Mouse (Mus musculus): ENCODE results near the gene Aars2.

Aars2 gene

DNA sequence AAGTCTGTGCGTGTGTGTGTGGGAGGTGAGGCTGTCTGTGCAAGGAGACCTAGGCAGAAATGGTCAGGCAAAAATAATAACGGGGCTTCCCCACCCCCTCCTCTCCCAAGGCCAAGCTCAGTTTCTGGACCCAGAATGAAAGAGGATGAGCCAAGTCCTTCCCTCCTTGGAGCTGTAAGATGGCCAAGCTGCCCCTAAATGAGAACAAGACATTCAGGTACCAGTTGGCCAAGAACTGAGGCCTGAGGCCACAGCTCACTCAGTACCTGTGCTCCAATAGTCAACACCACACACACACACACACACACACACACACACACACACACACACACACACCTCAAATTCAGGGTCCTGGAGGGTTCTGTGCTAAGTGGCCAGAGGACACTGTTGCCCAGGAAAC, 36.1 kb downstream of the Aars2 start:
- no peak for DNase-seq (ENCODE audit: low spot score in 2 of 2)

DNA sequence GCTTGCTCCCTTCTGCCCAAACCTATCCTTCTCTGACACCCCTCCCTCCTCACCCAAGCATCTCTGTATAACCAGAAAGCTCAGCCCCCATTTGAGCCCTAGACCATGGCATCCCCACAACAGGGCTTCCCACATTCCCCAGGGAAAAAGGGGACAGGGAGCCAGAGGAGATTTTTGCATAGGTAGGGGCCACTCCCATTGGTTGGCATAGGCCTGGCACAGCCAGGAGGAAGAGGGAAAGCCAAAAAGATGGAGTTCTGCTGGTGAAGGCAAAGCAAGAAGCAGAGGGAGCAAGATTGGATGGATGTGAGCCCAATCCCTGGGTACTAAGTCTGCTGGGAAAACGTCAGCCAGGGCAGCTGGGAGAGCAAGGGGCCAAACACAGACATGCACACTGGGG, 36.5 kb downstream of the Aars2 start:
- no peak for DNase-seq (ENCODE audit: low spot score in 2 of 2)

DNA sequence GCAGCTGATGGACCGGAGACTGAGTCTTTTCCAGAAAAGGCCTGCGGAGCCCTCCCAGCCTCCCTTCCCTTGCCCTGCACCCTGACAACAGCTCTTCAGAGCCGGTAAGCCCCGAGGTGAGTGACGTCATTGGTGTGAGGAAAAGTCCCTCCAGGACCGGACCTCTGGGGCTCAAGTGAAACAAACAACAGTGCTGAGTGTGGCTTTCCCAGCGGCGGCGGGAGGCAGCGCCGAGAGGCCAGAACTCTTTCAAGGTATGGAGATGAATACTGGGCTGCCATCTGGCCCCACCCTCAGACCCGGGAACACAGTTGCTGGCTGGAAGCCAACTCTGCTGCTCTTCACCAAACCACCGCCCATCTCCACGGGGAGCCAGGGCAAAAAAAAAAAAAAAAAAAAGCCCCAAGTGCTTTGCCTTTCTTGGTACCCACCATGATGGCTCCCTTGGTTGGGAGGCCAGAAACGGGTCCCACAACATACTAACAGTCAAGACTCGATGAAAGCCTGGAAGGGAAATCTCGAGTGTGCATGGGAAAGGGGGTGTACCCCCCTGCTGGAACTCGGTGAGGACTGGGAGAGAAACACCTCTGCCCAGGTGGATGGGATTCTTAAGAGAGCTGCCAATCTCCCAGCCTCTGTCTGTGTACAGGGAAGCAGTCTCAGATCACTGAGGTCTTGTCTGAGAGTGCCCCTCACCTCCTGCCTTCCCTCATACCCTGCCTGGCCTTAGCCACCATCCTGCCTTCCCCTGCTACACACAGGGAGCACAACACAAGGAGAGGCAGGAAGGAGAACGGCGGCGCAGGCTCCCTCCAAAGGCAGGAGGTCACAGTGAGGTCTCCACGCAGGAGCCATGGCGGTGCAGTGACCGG, 37.6 kb downstream of the Aars2 start:
- DNase-seq (ENCODE audit: low spot score in 2 of 2): no peak

DNA sequence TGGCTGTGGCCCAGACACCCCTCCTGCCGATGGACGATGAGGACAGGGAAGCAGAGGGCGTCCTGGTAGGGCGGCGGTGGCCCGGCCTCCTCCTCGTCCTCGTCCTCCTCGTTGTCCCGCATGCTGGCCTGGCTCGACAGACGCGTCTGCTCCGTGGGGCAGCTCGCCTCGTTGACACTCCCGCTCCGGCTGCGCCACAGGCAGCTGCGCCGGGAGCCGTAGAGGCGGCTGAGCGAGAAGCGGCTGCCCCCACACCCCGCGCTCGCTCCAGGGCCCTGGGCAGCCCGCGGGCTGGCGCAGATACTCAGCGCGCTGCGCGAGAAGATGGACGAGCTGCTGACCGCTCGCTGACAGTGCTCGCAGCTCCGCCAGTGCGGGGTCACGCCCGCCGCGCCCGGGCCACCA, 38.2 kb downstream of the Aars2 start:
- DNase-seq (ENCODE audit: low spot score in 2 of 2): no peak

DNA sequence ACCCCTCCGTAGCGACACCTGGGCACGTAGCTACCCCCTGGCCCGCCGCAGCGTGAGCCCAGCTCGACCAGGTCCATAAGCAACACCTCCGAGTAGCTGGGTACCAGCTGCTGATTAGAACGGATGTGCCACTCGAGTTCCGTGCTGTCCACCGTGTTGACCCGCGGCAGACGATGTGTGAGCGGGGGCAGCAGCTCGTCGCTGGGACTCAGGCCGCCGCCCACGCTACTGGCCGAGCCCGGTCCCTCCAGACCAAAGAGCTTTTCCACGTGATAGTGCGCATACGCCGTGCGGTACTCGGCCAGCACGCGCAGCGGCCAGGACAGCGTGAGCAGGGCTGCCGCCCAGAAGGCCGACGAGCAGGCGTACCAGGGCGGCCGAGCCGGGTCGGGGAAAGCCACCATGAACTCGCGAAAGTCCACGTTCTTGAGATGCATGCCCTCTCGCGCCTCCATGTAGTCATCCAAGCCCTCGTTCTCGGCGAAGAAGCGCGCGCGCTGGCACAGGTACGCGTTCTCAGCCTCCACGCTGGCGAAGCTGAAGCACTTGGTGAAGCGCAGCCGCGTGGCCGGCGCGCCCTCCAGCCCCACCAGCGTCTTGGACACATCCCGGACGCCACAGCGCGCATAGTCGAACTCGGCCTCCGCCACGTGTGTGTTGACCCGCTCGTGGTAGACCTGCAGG, 38.8 kb downstream of the Aars2 start:
- no peak for DNase-seq (ENCODE audit: low spot score in 2 of 2)

DNA sequence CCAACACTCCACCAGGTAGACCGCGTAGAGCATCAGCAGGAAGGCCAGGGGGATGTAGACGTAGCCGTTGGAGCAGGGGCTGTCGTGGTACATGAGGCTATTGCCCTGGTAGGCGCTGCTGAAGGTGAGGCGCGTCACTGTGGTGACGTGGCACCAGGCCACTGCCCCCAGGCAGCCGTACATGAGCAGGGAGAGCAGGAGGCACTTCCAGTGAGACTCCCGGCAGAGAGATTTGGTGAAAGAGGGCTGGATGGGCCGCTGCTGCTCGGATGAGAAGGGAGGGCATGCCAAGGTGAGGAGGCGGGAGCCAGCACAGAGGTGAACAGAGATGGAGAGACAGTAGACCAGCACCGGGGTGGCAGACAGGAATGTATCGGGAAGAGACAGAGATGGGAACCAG, 40.3 kb downstream of the Aars2 start:
- DNase-seq (ENCODE audit: low spot score in 2 of 2): no peak

DNA sequence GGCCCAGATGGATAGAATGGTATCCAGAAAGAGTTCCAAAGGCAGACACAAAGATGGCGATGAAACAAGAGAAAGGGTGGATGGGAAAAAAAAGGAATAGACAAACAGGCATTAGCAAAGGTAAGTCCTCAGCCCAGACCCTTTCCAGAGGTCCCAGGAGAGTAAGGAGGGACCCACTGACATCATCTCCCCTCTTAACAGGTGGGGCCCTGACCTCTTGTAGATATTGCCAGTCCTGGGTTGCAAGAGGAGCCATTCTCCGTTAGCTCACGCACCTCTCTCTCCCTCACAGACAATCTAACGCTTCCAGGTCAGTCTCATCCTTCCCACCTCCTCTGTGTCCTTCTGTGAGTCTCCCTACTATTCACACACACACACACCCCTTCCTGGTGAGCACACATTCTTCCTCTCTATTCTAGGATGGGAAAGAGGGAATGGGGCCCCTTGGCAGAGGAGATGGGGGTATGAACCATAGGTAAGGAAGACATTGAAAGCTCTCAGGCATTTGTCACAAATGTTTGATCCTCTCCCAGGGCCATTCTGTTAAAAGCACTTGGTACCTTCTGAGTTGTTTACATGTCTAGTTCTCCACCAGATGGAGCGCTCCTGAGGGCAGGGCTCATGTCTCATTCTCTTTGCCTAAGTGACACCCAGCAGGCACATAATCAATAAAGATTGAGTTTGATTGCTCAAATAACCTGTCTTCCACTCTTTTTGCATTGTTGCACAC, 41.0 kb downstream of the Aars2 start:
- DNase-seq (ENCODE audit: low spot score in 2 of 2): no peak

DNA sequence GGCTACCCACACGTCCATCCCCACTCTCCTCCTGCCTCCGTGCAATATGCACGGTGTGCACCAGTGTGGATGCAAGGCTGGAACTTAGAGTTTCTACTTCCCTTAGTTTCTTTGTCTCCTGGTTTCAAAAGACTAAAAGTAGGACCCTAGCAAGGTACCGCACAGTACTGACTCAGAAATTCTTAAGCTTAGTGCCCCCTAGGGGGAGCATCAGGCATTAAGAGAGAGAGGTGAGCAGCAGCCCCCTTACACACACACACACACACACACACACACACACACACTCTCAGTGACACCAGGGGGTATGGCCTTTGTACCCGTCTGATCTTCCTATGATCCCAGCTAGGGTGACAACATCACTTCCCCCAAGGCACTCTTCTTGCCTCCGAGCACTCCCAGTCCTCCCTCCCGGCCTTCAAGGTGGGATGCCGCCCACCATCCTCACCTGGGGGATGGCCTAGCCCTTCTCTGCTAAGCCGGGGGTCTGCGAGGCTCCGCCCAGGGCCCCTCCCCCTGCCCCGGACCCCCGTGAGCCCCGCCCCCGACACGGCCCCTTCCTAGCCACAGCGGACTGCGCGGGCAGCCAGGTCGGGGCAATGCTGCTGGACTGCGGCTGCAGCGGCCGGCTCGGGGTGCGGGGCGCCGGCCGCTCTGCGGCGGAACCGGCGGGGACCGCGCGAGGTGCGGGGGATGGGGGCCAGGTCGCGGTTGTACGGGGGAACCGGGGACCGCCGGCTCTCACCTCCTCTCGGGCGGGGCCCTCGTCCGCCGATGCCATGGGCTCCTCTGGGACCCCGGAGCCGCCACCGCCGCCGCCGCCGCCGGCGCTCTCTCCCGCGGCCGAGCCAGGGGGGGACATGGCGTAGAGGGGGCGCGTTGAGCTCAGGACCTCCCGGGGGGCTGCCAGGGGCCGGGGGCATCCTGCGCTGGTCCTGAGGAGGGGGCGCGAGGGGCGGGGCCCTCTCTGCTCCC, 42.2 kb downstream of the Aars2 start:
- DNase-seq (ENCODE audit: low spot score in 2 of 2): no peak

DNA sequence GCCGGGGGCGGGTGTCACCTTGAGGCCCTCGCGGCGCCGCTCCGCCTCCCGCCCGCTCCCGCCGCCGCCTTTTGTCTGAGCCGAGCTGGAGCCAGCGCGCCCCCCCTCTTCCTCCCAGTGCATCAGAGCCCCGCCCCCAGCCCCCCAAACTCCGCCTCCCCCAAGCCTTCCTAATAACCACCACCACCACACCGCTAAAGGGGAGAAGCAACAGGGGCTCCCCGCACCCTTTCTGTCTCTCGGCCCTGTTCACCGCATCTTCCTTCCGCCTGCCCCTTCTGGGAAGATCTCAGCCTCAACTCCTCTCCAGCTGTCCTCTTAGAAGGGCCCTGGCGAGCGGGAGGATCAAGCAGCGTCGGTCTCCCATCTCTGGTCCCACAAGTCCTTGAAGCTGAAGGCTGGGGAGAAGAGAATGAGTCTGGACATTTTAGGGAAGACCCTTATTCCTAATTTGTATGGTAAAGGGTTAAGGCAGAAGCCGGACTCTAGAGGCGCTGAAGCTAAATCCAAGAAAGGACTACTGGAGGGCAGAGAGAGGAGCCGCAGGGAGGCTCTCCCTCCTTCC, 43.1 kb downstream of the Aars2 start, which contains the start of gene Tmem151b:
Gene Tmem151b, minus strand, starts transcription at position 61 of the 565 bp plus-strand sequence.
- DNase-seq (ENCODE audit: low spot score in 2 of 2): no peak

DNA sequence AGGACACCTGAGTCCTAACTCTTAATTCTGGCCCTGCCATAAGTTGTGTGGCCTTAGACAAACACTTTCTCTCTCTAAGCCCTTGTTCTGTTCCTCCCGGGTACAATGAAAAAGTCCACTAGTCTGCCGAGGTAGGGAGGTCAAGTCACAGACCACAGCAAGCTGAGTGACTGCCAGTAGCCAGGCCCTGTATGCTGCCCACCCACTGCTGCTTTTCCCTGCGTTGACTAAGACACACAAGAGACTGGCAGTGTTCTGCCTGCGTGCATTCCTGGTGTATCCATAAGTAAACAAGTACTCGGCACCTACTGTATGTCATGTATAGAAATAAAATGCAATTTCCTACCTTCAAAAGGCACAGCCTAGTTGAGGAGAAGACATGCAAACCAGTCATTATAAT, 43.6 kb downstream of the Aars2 start:
- DNase-seq (ENCODE audit: low spot score in 2 of 2): no peak

DNA sequence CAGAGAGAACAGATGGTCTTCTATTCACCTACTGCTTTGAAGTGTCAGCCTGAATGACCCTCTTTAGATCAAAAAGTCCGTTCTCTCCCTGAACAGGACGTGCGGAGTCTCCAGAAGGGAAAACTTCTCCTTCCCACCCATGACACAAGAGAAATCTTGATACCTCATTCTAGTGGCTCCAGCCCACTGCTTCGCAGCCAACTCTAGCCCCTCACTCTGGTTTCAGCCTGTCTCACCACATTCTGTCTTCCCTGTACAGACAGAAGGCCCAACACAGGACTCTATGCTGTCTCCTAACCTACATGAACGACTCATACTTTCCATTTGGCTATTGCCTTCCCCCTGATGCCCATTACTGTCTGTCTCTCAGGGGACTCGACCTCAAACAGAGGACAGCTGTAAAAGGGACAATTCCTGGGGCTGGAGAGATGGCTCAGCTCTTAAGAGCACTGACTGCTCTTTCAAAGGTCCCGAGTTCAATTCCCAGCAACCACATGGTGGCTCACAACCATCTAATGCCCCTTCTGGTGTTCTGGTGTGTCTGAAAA, 44.7 kb downstream of the Aars2 start:
- DNase-seq (ENCODE audit: low spot score in 2 of 2): no peak

DNA sequence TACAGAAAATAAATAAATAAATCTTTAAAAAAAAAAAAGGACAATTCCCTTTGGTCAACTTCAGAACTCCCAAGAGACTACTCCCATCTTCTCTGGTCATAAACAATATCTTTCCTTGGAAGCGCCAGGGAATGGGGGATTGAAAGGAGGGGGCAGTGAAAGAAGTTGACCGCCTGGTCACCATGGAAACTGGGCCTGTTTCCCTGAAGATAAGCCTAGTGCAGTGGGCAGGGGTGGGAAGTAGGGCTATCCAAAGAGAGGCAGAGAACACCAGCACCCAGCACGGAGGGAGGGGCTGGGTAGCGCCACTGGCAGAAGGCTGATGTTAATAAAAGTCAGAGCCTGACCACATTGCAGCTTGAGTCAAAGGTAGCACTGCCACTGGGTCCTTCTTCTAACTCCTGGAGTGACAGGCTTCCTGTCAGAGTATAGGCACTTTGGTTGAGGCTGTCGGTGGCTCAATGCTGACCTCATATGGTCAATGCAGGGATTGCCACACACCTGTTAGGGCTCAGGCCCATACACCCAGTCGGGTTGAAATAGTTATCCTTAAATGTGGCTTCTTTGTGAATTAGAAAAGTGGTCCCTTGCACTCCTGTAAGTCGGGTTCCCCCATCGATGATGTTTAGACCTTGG, 45.3 kb downstream of the Aars2 start:
- peak; percentile 71 to 85 for DNase-seq (ENCODE audit: low spot score in 2 of 2)

DNA sequence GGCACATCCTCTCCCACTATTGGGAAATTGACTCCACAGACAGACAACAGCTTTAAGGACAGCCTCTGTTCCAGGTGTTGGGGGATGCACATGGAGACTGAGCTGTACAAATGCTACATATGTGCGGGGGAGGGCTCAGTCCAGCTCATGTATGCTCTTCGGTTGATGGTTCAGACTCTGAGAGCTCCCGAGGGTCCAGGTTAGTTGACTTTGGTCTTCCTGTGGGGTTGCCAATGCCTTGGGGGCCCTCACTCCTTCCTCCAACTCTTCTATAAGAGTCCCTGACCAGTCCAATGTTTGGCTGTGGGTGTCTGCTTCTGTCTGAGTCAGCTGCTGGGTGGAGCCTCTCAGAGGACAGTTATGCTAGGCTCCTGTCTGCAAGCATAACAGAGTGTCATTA, 46.4 kb downstream of the Aars2 start:
- no peak for DNase-seq (ENCODE audit: low spot score in 2 of 2)

DNA sequence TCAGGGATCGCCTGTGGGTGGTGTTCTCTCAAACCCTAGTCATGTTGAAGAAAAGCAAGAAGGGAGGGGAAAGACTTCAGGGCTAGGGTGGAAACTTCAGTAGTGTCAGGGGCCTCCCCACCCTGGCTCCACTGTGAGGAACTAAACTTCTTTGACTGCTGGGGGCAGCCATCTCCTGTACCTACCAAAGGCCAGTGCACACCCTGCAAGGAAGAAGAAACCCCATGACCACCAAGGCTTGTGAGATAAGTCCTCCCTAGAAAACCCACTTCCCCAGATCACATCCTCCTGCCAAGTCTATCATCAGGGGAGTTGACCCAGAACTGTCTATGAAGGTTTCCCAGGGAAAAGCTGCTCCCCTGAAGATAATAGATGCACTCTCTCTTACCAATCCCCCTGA, 47.8 kb downstream of the Aars2 start:
- no peak for DNase-seq (ENCODE audit: low spot score in 2 of 2)

DNA sequence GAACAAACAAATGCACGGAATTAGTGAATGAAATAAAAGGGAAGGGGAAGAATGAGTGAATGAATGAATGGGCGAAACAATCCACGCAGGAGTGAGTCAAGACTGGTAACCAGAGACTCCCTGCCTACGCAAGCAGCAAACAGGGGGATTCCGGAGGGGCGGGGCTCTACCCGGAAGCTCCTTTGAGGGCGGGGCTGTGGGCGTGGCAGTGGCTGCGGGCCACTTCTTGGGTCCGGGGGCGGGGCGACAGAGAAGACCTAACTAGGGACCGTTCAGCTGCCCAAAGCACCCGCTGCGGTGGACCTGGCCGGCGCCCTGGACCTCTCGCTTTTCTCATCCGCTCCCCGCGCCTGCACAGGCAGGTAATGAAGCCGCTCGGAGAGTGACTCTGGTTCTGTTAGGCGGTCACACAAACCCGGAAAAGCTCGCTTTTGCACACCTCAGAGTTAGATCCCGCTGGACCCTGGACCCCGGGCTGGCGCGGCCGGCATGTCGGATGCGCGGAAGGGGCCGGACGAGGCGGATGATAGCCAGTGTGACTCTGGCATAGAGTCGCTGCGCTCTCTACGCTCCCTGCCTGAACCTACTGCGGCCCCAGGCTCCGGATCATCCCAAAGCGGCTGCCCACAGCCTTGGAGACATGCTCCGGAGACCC, 48.9 kb downstream of the Aars2 start, which contains the start of gene Nfkbie:
Gene Nfkbie, plus strand, starts transcription at position 252 of the 655 bp plus-strand sequence.
- DNase-seq (ENCODE audit: low spot score in 2 of 2): peak; percentile 94 to 97

DNA sequence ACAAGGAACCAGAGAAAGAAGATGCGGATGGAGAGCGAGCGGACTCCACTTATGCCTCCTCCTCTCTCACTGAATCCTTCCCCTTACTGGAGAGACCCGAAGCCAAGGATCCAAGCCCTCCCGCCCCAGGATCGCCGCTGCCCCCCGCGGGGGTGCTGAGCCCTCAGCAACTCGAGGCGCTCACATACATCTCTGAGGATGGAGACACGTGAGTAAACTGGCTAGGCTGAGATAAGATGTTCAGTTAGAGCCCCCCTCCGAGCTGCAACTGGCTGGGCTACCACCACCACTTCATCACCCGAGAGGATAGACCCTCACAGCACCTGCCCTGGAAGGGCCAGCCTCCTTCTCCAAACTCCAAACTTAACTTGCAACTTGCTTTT, 49.5 kb downstream of the Aars2 start:
- DNase-seq (ENCODE audit: low spot score in 2 of 2): no peak

DNA sequence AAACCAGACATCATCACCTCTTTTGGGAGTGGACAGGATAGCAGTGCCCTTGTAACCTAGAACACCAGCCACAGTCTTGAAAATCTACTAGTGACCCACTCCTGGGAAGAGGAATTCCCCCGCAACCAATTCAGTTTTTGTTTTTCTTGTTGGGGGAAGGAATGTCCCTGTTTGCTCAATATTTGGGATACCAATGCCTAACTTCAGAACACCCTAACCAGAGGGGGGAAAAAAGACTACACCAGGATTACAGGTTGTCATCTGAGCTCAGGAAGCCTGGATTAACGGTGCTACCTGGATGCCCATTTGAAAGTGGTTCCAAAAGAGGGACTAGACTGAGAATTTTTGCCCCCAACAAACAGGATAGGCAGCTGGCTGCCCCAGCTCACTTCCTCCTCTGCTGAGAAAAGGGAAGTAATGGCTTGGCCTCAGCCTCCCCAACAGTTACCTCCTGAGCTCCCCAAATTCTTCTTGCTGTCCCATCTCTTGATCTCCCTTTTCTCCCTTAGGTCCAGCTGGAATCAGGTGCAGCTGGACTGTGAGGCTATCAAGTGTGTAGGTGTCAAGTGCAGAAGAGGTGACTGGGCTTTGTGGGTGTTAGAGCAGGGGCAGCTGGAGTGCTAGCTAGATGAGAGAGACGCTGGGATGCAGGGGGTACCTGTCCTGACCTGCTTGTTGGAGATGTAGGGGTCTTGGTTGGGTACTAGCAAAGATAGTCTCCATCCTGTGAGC, 50.0 kb downstream of the Aars2 start:
- peak in 1 of 2 experiments; percentile 38 for DNase-seq (ENCODE audit: low spot score in 2 of 2)

DNA sequence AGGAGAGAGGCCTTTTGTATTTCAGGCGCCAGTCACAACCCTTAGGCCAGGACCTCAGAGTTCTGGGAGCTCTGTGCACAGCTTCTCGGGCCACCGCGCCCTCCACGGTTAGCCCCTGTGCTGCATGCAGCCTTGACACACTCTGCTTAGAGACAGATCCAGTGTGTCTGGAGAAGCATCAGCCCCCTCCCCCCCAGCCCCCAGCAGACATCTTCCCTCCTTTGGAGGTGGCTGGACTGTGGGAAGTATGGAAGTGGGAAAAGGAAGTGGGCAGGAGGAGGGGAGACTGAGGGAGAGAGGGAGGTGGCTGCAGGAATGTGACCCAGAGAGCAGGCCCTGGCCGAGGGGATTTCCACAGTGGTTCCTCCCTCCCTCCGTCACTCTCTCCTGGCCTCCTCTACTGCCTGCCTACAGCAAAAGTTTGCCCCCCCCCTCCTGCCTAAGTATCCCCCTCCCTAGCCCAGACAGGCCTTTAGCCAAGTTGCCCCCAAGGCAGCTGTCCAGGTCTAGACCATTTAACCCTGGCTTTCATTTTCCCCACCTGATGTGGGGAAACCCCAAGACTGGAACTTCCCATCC, 50.7 kb downstream of the Aars2 start:
- peak in 1 of 2 experiments; percentile 31 for DNase-seq (ENCODE audit: low spot score in 2 of 2)

All from spleen, postnatal 4 days (tissue).